Mouse (Mus musculus) bone marrow, adult 2 months (tissue): ENCODE results near the gene Fam117a. TPM values are rescaled to one million over a fixed set of nuclear protein-coding genes. Genes with fewer than 3 reads are reported as not detected.

ENCODE experiments used
- H3K27ac ChIP-seq: fragments of 200-500 bp; 2 replicates; pipeline ENCODE4 v1.5.1; 2012; ENCODE audit warnings: low read depth, mild to moderate bottlenecking, control low read depth, inconsistent platforms, low read length; ENCODE audit not compliant: control insufficient read depth, poor library complexity, insufficient read depth
- H3K4me1 ChIP-seq: fragments of 200-500 bp; 2 replicates; pipeline ENCODE4 v1.6.1; 2011; ENCODE audit warnings: low read length; ENCODE audit not compliant: control insufficient read depth, insufficient read depth
- H3K4me3 ChIP-seq: fragments of 200-500 bp; replicated peaks from 2 replicates; pipeline ENCODE3; 2011; ENCODE audit warnings: mild to moderate bottlenecking, low read depth, low read length, control low read depth; ENCODE audit not compliant: control insufficient read depth
- CTCF ChIP-seq: fragments of 200-500 bp; IDR thresholded peaks from 2 replicates; pipeline ENCODE4 v1.5.1; 2011; ENCODE audit warnings: low read length, control low read depth; ENCODE audit not compliant: control insufficient read depth, insufficient read depth
- POLR2A ChIP-seq: fragments of 200-500 bp; IDR thresholded peaks from 2 replicates; pipeline ENCODE4 v1.6.1; 2011; ENCODE audit warnings: low read depth, mild to moderate bottlenecking, control low read depth, low read length, borderline replicate concordance; ENCODE audit not compliant: control insufficient read depth
- WGBS: fragments of 180-500 bp; shearing (Covaris S2); methylation state at CpG from one replicate; pipeline ENCODE4 v1.1.7; 2018; 5-methylcytosine and 5-hydroxymethylcytosine counted together
- polyA plus RNA-seq: library from polyadenylated mRNA; stranded (reverse); fragments of >200 nt; gene quantifications from 2 replicates; pipeline ENCODE4 v1.2.4, GENCODE M21; 2011; ENCODE audit warnings: low replicate concordance; ENCODE audit not compliant: missing spikeins, insufficient read depth, insufficient read length

The Fam117a gene
- polyA plus RNA-seq, 1 experiment: 178 TPM

DNA sequence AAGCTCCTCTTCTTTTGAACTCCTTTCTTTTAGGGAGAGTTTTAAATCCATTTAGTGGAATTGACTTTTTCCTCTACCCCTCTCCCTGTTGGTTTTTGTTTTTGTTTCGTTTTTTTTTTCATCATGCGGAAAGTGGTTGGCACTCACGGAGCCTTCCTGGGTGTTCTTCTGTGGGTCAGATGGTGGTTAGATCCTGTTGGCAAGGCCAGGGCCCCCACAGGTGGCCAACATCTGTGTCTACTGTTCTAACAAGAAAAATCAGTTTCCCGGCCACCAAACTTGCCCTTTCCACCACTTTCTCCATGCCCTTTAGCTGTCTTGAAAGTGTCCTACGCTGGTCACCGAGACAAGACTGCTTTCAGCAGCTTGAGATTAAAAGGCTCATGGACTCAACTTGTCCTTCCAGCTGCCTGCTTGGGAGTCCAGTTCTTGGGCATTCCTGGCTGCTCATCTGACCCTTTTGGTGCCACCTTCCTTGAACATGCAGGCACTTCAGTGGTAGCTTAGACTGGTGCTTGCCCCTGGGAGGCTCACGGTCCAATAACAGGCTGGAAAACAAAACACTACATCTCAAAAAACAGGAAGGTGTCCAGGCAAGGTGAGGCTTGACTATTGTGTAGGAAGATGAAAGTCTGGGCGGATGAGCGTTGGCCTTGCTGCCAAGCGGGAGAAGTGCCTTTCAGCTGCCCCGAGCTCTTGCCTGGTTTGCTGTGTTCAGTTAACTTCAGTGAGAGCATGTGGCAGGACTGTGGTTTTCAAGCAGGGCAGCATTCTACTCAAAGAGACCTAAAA lies 56.1 kb downstream of the Fam117a start:
- H3K27ac ChIP-seq: no peak overlapping the region
- no peak overlapping the region for H3K4me3 ChIP-seq
- TF ChIP-seq CTCF (no peak), POLR2A (no peak)
- 83% methylated on average over 11 of the region's 11 CpGs for WGBS
- no peaks in the 10 kb centered on the region for H3K4me1 ChIP-seq

- TF ChIP-seq POLR2A: no peak
- no peak for TF ChIP-seq CTCF
- WGBS: 55% methylated on average over 5 of the region's 5 CpGs
Measured at GRCm38 (mm10) chr11:95393500-95393816, 56.6 kb downstream of the Fam117a start.

DNA sequence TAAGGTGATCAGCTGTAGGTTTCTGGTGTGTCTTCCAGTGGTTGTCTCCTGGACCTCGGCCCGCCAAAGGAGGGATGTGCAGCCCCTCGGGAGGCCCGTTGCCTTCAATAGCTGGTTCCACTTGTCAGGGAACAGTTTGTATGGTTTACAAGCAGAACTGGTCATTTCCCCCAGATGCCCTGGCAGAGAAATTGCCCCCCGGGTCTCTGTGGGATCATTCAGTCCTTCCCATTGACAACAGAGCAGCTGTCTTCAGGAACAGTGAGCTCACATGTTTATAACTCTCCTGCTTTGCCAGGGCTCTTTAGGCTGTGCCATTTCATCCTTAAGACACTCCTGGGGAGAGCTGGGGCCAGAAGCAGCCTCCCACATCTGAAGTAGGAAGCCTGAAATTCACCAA lies 57.3 kb downstream of the Fam117a start:
- WGBS: 60% methylated on average over 5 of the region's 5 CpGs
- no peak overlapping the region for H3K27ac ChIP-seq
- H3K4me1 ChIP-seq: no peaks in the 10 kb centered on the region; the same call in 1 of the 2 replicates
- TF ChIP-seq CTCF (no peak), POLR2A (no peak)
- no peak overlapping the region for H3K4me3 ChIP-seq

More at GRCm38 (mm10) chr11:95393500-95393816, 56.6 kb downstream of the Fam117a start:
- H3K4me1 ChIP-seq: no peaks in the 10 kb centered on the region; the same call in 1 of the 2 replicates
- no peak overlapping the region for H3K27ac ChIP-seq
- no peak overlapping the region for H3K4me3 ChIP-seq

- H3K4me1 ChIP-seq: no peaks in the 10 kb centered on the region; the same call in 1 of the 2 replicates
Measured at GRCm38 (mm10) chr11:95396548-95396947, 59.7 kb downstream of the Fam117a start.

DNA sequence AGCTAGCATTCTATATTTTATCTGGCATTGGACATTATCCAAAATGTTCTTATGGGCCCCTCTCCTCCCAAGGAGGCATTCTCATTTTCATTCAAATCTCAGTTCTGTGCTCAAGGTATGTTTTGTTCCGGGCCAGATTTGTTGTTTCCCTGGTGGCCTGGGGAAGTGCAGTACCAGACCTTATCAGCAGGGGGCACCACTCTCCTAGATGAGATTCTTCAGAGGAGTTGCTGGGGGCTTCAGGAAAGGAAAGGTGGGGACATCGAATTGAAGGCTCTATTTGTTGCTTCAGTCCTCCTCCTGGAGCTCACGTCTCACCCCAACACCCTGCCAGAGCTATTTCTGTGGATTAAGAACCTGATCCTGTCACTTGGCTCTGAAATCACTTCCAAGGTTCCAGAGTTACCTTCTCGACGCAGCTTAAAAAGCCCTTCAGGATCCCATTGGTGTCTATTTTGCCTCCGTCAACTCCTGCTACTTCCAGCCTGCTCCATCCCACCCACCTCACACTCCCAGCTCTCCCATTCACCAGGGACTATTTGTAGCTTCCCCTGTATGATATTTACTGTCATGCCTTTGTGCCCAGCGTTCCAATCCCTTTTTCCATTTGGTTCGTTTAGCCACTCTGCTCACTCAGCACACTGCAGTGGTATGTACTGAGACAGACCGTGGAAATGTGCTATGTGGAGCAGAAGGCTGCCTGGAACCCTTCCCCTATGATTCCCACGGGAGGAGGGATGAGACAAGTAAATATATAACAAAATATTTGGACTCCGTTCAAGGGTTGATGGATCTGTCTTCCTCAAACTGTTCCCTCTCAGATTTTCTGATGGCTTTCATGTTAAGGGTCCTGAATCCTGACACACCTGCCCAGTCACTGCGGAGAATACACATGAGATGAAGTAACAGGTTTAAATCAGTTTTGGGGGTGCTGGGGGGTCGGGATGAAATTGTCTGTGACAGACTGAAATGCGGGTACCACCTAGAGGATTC lies 61.3 kb downstream of the Fam117a start:
- WGBS: 58% methylated on average over 14 of the region's 14 CpGs
- Histone ChIP-seq H3K4me3 (no peak overlapping the region), H3K27ac (no peak overlapping the region), H3K4me1 (no peaks in the 10 kb centered on the region; the same call in 1 of the 2 replicates)
- TF ChIP-seq CTCF (peak; percentile 82), POLR2A (no peak)

More at GRCm38 (mm10) chr11:95396548-95396947, 59.7 kb downstream of the Fam117a start:
- TF ChIP-seq POLR2A: no peak
- no peak overlapping the region for H3K4me3 ChIP-seq
- H3K27ac ChIP-seq: no peak overlapping the region
- WGBS: 60% methylated on average over 1 of the region's 1 CpGs

DNA sequence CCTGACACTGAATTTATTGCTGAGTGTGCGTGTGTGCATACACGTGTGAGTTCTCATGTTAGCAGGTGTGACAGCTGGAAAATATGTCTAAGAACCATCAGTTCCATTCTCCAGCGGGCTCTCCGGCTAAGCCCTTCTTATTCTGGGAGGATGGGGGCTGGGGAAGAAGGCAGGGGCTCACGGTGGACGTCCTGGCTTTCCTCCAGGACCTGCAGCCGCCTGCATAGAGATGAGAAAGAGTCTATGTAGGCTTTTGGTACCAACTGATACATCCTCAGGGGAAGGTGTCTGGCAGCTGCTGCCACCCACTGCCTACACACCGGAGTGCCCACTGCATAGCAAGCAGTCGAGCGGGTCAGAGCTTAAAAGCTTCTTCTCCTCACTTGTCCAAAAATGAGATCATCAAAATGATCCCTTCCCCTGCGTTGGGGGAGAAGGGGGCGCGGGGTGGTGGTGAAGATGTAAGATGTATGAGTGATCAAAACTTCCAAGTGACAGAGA lies 62.8 kb downstream of the Fam117a start:
- no peak for TF ChIP-seq CTCF
- no peak for TF ChIP-seq POLR2A
- 75% methylated on average over 13 of the region's 13 CpGs for WGBS
- no peaks in the 10 kb centered on the region; the same call in 1 of the 2 replicates for H3K4me1 ChIP-seq
- H3K4me3 ChIP-seq: no peak overlapping the region
- H3K27ac ChIP-seq: no peak overlapping the region

- Histone ChIP-seq H3K27ac (no peak overlapping the region), H3K4me3 (no peak overlapping the region), H3K4me1 (no peaks in the 10 kb centered on the region; the same call in 1 of the 2 replicates)
- TF ChIP-seq POLR2A (no peak), CTCF (no peak)
- WGBS: 85% methylated on average over 5 of the region's 5 CpGs
Measured at GRCm38 (mm10) chr11:95401568-95401967, 64.8 kb downstream of the Fam117a start.

DNA sequence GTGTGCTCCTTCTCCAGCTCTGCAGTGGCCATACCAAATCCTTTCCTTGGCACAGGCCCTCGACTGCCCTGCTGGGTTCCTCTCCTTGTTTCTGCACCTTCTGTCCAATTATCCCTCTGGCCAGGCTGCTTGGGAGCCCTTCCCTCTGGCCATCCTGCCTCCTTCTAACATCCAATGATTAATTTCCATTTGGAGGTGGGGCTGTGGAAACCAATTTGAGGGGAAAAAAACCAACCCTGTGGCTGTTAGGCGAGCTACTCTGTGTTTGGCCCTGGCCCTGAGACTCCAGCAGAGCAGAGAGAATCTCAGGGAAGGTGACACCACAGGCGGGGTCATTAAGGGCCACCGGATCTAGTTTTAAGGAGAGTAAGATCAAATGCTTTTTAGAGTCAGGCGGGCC lies 65.4 kb downstream of the Fam117a start:
- Histone ChIP-seq H3K27ac (no peak overlapping the region), H3K4me1 (no peaks in the 10 kb centered on the region; the same call in 1 of the 2 replicates), H3K4me3 (no peak overlapping the region)
- 56% methylated on average over 5 of the region's 5 CpGs for WGBS
- no peak for TF ChIP-seq CTCF
- no peak for TF ChIP-seq POLR2A
